Mouse (Mus musculus): ENCODE data around the gene Zrsr2. TPM values are rescaled to one million over a fixed set of nuclear protein-coding genes. Genes with fewer than 3 reads are reported as not detected.
A peak's percentile ranks its signal among the peaks of the same experiment; 100 is the strongest.

Gene Zrsr2
- total RNA-seq (2021): 10 to 100 TPM; 13.8 to 14.9 TPM

- intact Hi-C loops (cut with DNase I): loop anchor here (2.0 to 10.0 kb wide), 3 partner anchors 50 to 456 kb away; partner anchors contain the start of genes Ap1s2 and Piga
- peak; percentile 76 to 83 for DNase-seq
These were observed at the start of gene Zrsr2 for GRCm38 (mm10) chrX:163958467-163958875. Zrsr2 (minus strand) TSS chrX:163958661.

- DNase-seq: peak in 1 of 2 experiments; percentile 2
- intact Hi-C loops (cut with DNase I): loop anchor here (2.0 to 10.0 kb wide), 3 partner anchors 178 to 1060 kb away; no protein-coding TSS in a partner anchor
These were observed 46.3 kb upstream of the Zrsr2 start for GRCm38 (mm10) chrX:164004809-164005208.

- no peak for DNase-seq
- intact Hi-C loops (cut with DNase I): loop anchor here (10.0 kb wide), 2 partner anchors 815 to 1055 kb away; no protein-coding TSS in a partner anchor
These were observed 41.4 kb upstream of the Zrsr2 start for GRCm38 (mm10) chrX:163999848-164000247.

- no peak for DNase-seq
- intact Hi-C loops (cut with DNase I): no loop called here
These were observed 38.3 kb upstream of the Zrsr2 start for GRCm38 (mm10) chrX:163996754-163997153.

GRCm38 (mm10) chrX:163987718-163988374 is 29.4 kb upstream of the Zrsr2 start:
- intact Hi-C loops (cut with DNase I): no loop called here
- no peak for DNase-seq

GRCm38 (mm10) chrX:163982129-163982528 is 23.7 kb upstream of the Zrsr2 start:
- intact Hi-C loops (cut with DNase I): no loop called here
- DNase-seq: no peak

GRCm38 (mm10) chrX:163981500-163981899 is 23.0 kb upstream of the Zrsr2 start:
- DNase-seq: no peak
- intact Hi-C loops (cut with DNase I): no loop called here

- intact Hi-C loops (cut with DNase I): no loop called here
- no peak for DNase-seq
These were observed 22.6 kb upstream of the Zrsr2 start for GRCm38 (mm10) chrX:163981092-163981491.

GRCm38 (mm10) chrX:163957803-163958466 is 526 bp downstream of the Zrsr2 start:
- intact Hi-C loops (cut with DNase I): loop anchor here (2.0 to 10.0 kb wide), 3 partner anchors 49 to 457 kb away; partner anchors contain the start of genes Ap1s2 and Piga
- DNase-seq: peak in 1 of 2 experiments; percentile 61

GRCm38 (mm10) chrX:163957381-163957780 is 1.1 kb downstream of the Zrsr2 start:
- no peak for DNase-seq
- intact Hi-C loops (cut with DNase I): loop anchor here (5.0 to 10.0 kb wide), 2 partner anchors 110 to 457 kb away; partner anchors contain the start of gene Piga

- no peak for DNase-seq
- intact Hi-C loops (cut with DNase I): loop anchor here (10.0 kb wide), 1 partner anchor 463 kb away; the partner anchor contains the start of gene Piga
These were observed 6.8 kb downstream of the Zrsr2 start for GRCm38 (mm10) chrX:163951618-163952017.

GRCm38 (mm10) chrX:163944381-163944780 is 14.1 kb downstream of the Zrsr2 start:
- intact Hi-C loops (cut with DNase I): no loop called here
- no peak for DNase-seq

- DNase-seq: peak; percentile 32 to 35
- intact Hi-C loops (cut with DNase I): no loop called here
These were observed 19.9 kb downstream of the Zrsr2 start for GRCm38 (mm10) chrX:163938587-163938986.

- DNase-seq: no peak
- intact Hi-C loops (cut with DNase I): no loop called here
These were observed 23.7 kb downstream of the Zrsr2 start for GRCm38 (mm10) chrX:163934731-163935130.

GRCm38 (mm10) chrX:163929550-163929949 is 28.9 kb downstream of the Zrsr2 start:
- DNase-seq: no peak
- intact Hi-C loops (cut with DNase I): no loop called here

GRCm38 (mm10) chrX:163912791-163913190 is 45.7 kb downstream of the Zrsr2 start:
- peak in 1 of 2 experiments; percentile 3 for DNase-seq
- intact Hi-C loops (cut with DNase I): no loop called here

- intact Hi-C loops (cut with DNase I): loop anchor here (2.0 to 5.0 kb wide), 3 partner anchors 49 to 168 kb away; partner anchors contain the start of genes Siah1b and Zrsr2
- peak in 1 of 2 experiments; percentile 39 for DNase-seq
These were observed 49.1 kb downstream of the Zrsr2 start for GRCm38 (mm10) chrX:163909381-163909780.

- peak; percentile 89 to 91 for DNase-seq
- intact Hi-C loops (cut with DNase I): loop anchor here (2.0 to 5.0 kb wide), 3 partner anchors 50 to 169 kb away; partner anchors contain the start of genes Siah1b and Zrsr2
These were observed 49.9 kb downstream of the Zrsr2 start, which contains the start of gene Ap1s2 for GRCm38 (mm10) chrX:163908337-163909250. Ap1s2 (plus strand) TSS chrX:163909017.

GRCm38 (mm10) chrX:163908003-163908336 is 50.5 kb downstream of the Zrsr2 start:
- intact Hi-C loops (cut with DNase I): loop anchor here (2.0 to 5.0 kb wide), 3 partner anchors 51 to 169 kb away; partner anchors contain the start of genes Siah1b and Zrsr2
- DNase-seq: no peak

- intact Hi-C loops (cut with DNase I): loop anchor here (5.0 kb wide), 2 partner anchors 80 to 170 kb away; partner anchors contain the start of gene Siah1b
- no peak for DNase-seq
These were observed 51.6 kb downstream of the Zrsr2 start for GRCm38 (mm10) chrX:163906861-163907260.

All from heart, postnatal 36 days (tissue).